Comparison of ENCODE assay signal across 22 mouse cellular contexts in genomic region chr7:68905793-68906192, GRCm38 (mm10).
DNase-seq lines count a peak whose midpoint lies in the region; ATAC-seq and TF ChIP-seq lines count a peak whose summit lies in the region.
"Had no signal": no experiment of that assay in that cellular context is flagged by ENCODE, and none has a peak within 500 bp of the region (broad histone marks: within the 10 kb centered on the region; RNA-seq: fewer than 3 reads in every experiment).

No protein-coding gene starts in this region.

- no peak for TF ChIP-seq CTCF in lung, postnatal 0 days (IDR thresholded peaks at IDR 0.05)
- TF ChIP-seq CTCF in brain, embryonic 14.5 days (IDR thresholded peaks at IDR 0.05; ENCODE audit: borderline replicate concordance, extremely low read depth, insufficient read depth, insufficient read length) = no peak

- ATAC-seq in lung, postnatal 0 days = no peak
- ATAC-seq: CD4-positive, CD25-positive, alpha-beta regulatory T cell, adult 4 months; Patski had no signal

- no peak overlapping the region for H3K4me3 ChIP-seq in lung, postnatal 0 days (ENCODE audit: low read depth, low read length)
- H3K4me3 ChIP-seq: hindbrain, embryonic 12.5 days; limb, embryonic 13.5 days; lung, embryonic 15.5 days; midbrain, embryonic 12.5 days; myocyte had no signal

- H3K9ac ChIP-seq in lung, postnatal 0 days (replicated peaks; ENCODE audit: low read depth) = no peak overlapping the region
- H3K9ac ChIP-seq: hindbrain, embryonic 12.5 days; limb, embryonic 13.5 days; liver, embryonic 14.5 days; lung, embryonic 15.5 days; midbrain, embryonic 12.5 days had no signal

- peak; percentile 7 to 12 for DNase-seq in cerebellum, postnatal 14 days
- DNase-seq in cerebellum, adult 8-10 months = no peak
- DNase-seq in frontal cortex, postnatal 36 days (ENCODE audit: low spot score in 2 of 2) = peak; percentile 17 to 44
- DNase-seq in frontal cortex, postnatal 14 days (ENCODE audit: low spot score in 2 of 2) = no peak
- peak; percentile 5 for DNase-seq in lung, postnatal 10 days
- no peak for DNase-seq in lung, postnatal 0 days (ENCODE audit: low spot score)
- DNase-seq in brain, embryonic 14.5 days (ENCODE audit: low read depth) = peak; percentile 50
- DNase-seq: adrenal gland, postnatal 10 days; cerebellum, adult 11 months; cerebellum, postnatal 36 days; gastrocnemius, postnatal 36 days; kidney, adult 2 months; kidney, postnatal 10 days; thymus, postnatal 25 days had no signal

- H3K36me3 ChIP-seq in lung, postnatal 0 days (ENCODE audit: insufficient read depth, low read length) = no peaks in the 10 kb centered on the region
- H3K36me3 ChIP-seq: hindbrain, embryonic 12.5 days; limb, embryonic 13.5 days; lung, embryonic 15.5 days; midbrain, embryonic 12.5 days had no signal

- H3K27me3 ChIP-seq in lung, postnatal 0 days (replicated peaks; ENCODE audit: insufficient read depth, low read length) = no peaks in the 10 kb centered on the region
- H3K27me3 ChIP-seq: hindbrain, embryonic 12.5 days; limb, embryonic 13.5 days; lung, embryonic 15.5 days; midbrain, embryonic 12.5 days; Patski had no signal

- no peak for TF ChIP-seq EP300 in lung, postnatal 0 days (IDR thresholded peaks at IDR 0.05)

- no peak overlapping the region for H3K4me2 ChIP-seq in lung, postnatal 0 days (replicated peaks; ENCODE audit: low read depth, low read length)
- H3K4me2 ChIP-seq: hindbrain, embryonic 12.5 days; limb, embryonic 13.5 days; lung, embryonic 15.5 days; midbrain, embryonic 12.5 days had no signal

- no peaks in the 10 kb centered on the region for H3K4me1 ChIP-seq in lung, postnatal 0 days (ENCODE audit: insufficient read depth, low read depth, low read length)
- H3K4me1 ChIP-seq: limb, embryonic 13.5 days; lung, embryonic 15.5 days; midbrain, embryonic 12.5 days had no signal

- H3K9me3 ChIP-seq in lung, postnatal 0 days (ENCODE audit: low read length) = no peaks in the 10 kb centered on the region
- H3K9me3 ChIP-seq: hindbrain, embryonic 12.5 days; limb, embryonic 13.5 days; lung, embryonic 15.5 days; midbrain, embryonic 12.5 days had no signal

- WGBS in lung, postnatal 0 days = 73% methylated on average over 4 of the region's 4 CpGs

- TF ChIP-seq POLR2A in brain, embryonic 14.5 days (IDR thresholded peaks at IDR 0.05; ENCODE audit: borderline replicate concordance, extremely low read depth, insufficient read depth, insufficient read length, poor library complexity, severe bottlenecking) = no peak

- no peak overlapping the region for H3K27ac ChIP-seq in lung, postnatal 0 days (ENCODE audit: low read length)
- H3K27ac ChIP-seq: hindbrain, embryonic 12.5 days; limb, embryonic 13.5 days; liver, embryonic 14.5 days; lung, embryonic 15.5 days; midbrain, embryonic 12.5 days had no signal

Comparison
In these comparisons a context has a peak if more than half of its experiments do, and no peak if none do; other contexts are left out.
1. DNase-seq: peak in cerebellum, postnatal 14 days (2 of 2), frontal cortex, postnatal 36 days (2 of 2), lung, postnatal 10 days (single experiment) and brain, embryonic 14.5 days (single experiment); none in cerebellum, adult 8-10 months (single experiment), frontal cortex, postnatal 14 days (0 of 2) and lung, postnatal 0 days (single experiment).